Mouse (Mus musculus) ES-Bruce4 (cell line): ENCODE measurements at regions not wholly inside any gene's neighbourhood (a gene's known extent, or its start where the extent isn't known, plus 50 kb on each side); places are given as distances from the start of the nearest gene placed in this dataset.

Experiments used
- H3K27ac ChIP-seq: 2 replicates; pipeline ENCODE4 v1.5.1; 2012; ENCODE audit warnings: low read length, inconsistent platforms; ENCODE audit not compliant: insufficient read depth
- H3K27me3 ChIP-seq: 2 replicates; pipeline ENCODE4 v1.6.1; 2012; ENCODE audit warnings: mild to moderate bottlenecking, low read length, inconsistent platforms; ENCODE audit not compliant: control insufficient read depth, poor library complexity, insufficient read depth, severe bottlenecking
- H3K36me3 ChIP-seq: 2 replicates; pipeline ENCODE4 v1.6.1; 2012; ENCODE audit warnings: inconsistent platforms, mild to moderate bottlenecking, low read length, moderate library complexity; ENCODE audit not compliant: control insufficient read depth, poor library complexity, insufficient read depth, severe bottlenecking
- H3K4me1 ChIP-seq: one replicate; pipeline ENCODE4 v1.8.1; 2011; ENCODE audit warnings: low read length; ENCODE audit not compliant: control insufficient read depth, insufficient read depth
- H3K4me3 ChIP-seq: 2 replicates; pipeline ENCODE4 v1.5.1; 2011; ENCODE audit warnings: low read depth, mild to moderate bottlenecking, low read length
- H3K9ac ChIP-seq: 2 replicates; pipeline ENCODE4 v1.6.1; 2012; ENCODE audit warnings: low read depth, mild to moderate bottlenecking, inconsistent platforms; ENCODE audit not compliant: poor library complexity, severe bottlenecking
- H3K9me3 ChIP-seq: replicated peaks from 2 replicates; pipeline ENCODE4 v1.6.1; 2012; ENCODE audit warnings: mild to moderate bottlenecking, low read length, inconsistent platforms; ENCODE audit not compliant: control insufficient read depth, poor library complexity, insufficient read depth, severe bottlenecking
- CTCF ChIP-seq: IDR thresholded peaks from one replicate; pipeline ENCODE4 v1.8.1; 2011; ENCODE audit warnings: low read depth, low read length
- EP300 ChIP-seq: IDR thresholded peaks from 2 replicates; pipeline ENCODE4 v1.6.1; 2011; ENCODE audit warnings: low read depth, low read length; ENCODE audit not compliant: insufficient read depth
- POLR2A ChIP-seq: IDR thresholded peaks from one replicate; pipeline ENCODE4 v1.8.1; 2011; ENCODE audit warnings: low read length; ENCODE audit not compliant: insufficient read depth

DNA sequence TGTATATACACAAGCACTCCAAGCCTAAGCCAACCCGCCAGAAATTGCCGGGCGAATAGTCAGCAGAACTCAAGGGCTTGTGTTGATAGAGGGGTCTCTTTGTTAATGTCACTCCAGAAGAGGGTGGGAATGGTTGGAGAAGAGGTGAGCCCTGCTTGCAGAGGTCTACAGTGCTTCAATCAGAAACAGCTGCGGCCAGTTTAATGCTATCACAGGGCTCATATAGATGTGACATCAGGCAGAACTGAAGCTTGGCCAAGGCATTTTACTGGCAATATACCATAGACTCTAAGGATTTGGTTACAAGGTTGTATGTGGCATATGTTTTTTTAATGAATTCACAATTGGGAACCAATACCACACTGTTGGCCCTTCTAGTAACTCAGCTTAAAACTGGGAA lies 787.4 kb downstream of the 5730522E02Rik start:
- Histone ChIP-seq H3K4me1 (no peaks in the 10 kb centered on the region), H3K9ac (no peak overlapping the region), H3K27ac (no peak overlapping the region), H3K27me3 (no peaks in the 10 kb centered on the region), H3K4me3 (no peak overlapping the region), H3K36me3 (no peaks in the 10 kb centered on the region), H3K9me3 (no peaks in the 10 kb centered on the region)
- TF ChIP-seq POLR2A, result no peak
- no peak for TF ChIP-seq CTCF

DNA sequence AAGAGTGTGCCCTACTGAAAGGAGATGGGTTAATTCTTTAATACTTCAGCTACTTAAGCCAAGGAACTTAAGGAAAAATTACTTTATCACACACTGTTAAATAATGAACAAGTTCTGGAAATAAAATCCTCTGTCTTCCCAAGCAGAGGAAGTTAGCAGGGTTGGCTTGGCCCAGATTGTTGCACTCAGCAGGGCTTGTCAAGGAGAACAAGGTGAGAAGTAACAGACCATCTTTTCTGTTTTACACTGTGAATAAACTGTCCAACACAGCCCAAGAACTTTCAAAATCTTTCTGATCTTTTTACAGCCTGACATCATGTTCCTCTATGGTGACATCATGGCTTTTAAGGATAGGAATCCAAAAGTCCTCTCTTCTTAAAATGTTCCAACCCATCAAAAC lies 789.1 kb downstream of the 5730522E02Rik start:
- Histone ChIP-seq H3K27ac (no peak overlapping the region), H3K9ac (no peak overlapping the region), H3K4me3 (no peak overlapping the region), H3K4me1 (no peaks in the 10 kb centered on the region), H3K9me3 (no peaks in the 10 kb centered on the region), H3K27me3 (no peaks in the 10 kb centered on the region), H3K36me3 (no peaks in the 10 kb centered on the region)
- TF ChIP-seq CTCF (no peak), POLR2A (no peak), EP300 (no peak)

DNA sequence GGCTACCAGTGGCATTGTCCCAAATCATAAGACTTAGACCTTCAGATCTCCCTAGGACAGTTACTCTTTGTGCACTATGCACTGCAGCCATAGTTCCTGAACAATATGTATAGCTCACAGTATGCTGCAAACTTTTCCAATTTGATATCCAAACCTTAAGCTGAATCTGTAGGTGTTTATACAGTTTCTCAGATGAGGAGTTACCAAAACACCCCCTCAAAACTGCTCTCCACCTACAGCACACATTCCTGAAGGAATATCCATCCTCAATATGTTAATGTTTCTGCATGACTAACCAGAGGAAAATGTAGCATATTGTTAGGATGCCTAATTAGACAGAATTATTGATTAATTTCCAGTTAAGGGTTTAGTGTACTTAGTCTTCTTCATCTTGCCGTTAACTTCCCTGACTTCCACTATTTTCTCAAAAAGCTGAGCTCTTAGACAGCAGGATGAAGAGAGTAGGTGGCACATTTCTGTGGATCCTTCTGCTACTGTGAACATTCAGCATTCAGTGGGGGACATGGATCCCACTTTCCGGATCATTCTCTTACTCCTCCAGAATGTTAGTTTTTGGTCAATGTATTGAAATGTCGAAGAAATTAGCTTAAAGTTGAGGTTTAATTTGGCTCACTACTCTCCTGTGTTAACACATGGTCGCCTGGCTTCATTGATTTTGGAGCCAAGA lies 800.0 kb downstream of the 5730522E02Rik start:
- H3K4me1 ChIP-seq, result no peaks in the 10 kb centered on the region
- no peak overlapping the region for H3K4me3 ChIP-seq
- no peak overlapping the region for H3K27ac ChIP-seq
- no peaks in the 10 kb centered on the region for H3K9me3 ChIP-seq
- H3K27me3 ChIP-seq, result no peaks in the 10 kb centered on the region
- TF ChIP-seq POLR2A (no peak), EP300 (no peak), CTCF (no peak)
- H3K9ac ChIP-seq, result no peak overlapping the region
- H3K36me3 ChIP-seq, result no peaks in the 10 kb centered on the region

DNA sequence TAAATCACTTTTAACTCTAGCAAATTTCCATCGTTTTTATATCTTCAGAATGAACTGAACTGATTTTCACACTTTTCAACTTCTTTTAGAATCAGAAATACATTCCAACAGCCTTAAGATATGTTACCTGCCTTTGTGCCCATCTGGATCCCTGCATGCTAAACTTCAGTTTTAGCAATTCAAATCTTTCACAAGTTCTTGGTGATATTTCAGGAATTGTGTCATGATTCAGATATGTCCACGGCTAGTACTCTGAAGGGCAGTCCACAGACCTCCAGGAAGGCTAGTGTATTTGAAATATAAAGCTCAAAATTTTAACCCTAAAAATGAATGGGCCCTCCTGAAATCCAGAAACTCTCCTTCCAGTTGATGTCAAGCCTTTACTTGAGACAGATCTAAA lies 818.9 kb downstream of the 5730522E02Rik start:
- no peaks in the 10 kb centered on the region for H3K27me3 ChIP-seq
- no peak overlapping the region for H3K4me3 ChIP-seq
- H3K9ac ChIP-seq, result no peak overlapping the region
- no peak overlapping the region for H3K27ac ChIP-seq
- no peaks in the 10 kb centered on the region for H3K36me3 ChIP-seq
- TF ChIP-seq POLR2A, result no peak
- TF ChIP-seq EP300, result no peak
- no peak for TF ChIP-seq CTCF
- no peaks in the 10 kb centered on the region for H3K9me3 ChIP-seq
- no peaks in the 10 kb centered on the region for H3K4me1 ChIP-seq

DNA sequence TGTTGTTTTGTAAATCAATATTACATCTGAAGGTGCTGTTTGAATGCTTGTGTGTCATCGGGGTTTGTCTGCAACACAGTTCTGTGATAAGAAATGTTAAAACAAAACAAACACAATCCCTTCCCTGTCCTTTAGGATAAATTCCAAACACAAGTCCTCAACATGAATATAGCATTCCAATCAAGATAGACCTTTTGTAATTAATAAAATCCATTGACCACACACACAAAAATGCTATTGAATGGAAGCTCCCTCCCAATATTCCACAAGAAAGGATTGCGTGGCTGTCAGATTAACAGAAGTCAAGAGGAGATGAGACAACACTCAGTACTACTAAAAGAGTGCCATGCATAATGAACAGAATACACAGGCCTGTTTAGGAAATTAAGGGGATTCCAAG lies 843.5 kb downstream of the 5730522E02Rik start:
- H3K36me3 ChIP-seq, result no peaks in the 10 kb centered on the region
- no peak overlapping the region for H3K9ac ChIP-seq
- no peaks in the 10 kb centered on the region for H3K9me3 ChIP-seq
- TF ChIP-seq CTCF (no peak), POLR2A (no peak), EP300 (no peak)
- no peak overlapping the region for H3K4me3 ChIP-seq
- H3K27ac ChIP-seq, result no peak overlapping the region
- H3K4me1 ChIP-seq, result no peaks in the 10 kb centered on the region
- H3K27me3 ChIP-seq, result no peaks in the 10 kb centered on the region

DNA sequence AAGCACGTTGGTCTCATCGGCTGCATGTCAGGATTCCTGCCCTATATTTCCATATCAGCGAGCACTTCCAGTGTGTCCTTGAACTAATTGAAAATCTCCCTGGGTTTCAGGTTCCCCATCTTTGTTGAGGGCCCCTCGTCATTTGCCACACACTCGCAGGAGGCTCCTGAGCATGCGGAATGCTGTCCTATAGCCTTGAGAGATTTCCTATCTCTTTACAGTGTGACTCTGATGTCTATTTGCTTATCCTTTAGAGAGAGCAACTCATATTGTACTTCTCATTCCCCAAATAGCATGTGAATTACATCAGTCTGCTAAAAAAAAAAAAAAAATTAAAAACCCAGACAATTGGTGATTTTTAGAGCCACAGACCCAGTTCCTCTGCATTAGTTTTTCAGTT lies 845.1 kb downstream of the 5730522E02Rik start:
- Histone ChIP-seq H3K4me1 (no peaks in the 10 kb centered on the region), H3K4me3 (no peak overlapping the region), H3K27me3 (no peaks in the 10 kb centered on the region), H3K9ac (no peak overlapping the region), H3K9me3 (no peaks in the 10 kb centered on the region), H3K36me3 (no peaks in the 10 kb centered on the region), H3K27ac (no peak overlapping the region)
- TF ChIP-seq CTCF (no peak), POLR2A (no peak), EP300 (no peak)

DNA sequence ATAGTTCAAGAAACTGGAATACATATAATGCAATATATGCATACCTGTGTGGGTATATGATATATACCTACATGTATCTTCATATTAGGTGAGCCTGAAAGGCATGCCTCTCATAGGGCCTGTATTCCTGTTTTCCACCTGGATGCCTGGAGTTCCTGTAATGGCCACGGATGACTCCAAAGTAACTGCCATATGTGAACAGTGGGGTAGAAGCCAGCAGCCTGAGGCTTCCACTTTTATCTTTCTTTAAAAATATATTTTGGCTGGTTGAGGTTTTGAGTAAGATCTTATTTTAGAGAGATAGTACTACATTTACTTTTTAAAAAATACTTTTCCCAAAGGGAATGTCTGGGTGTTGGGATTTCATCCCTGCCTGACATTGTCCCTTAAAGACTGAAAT lies 850.8 kb downstream of the 5730522E02Rik start:
- Histone ChIP-seq H3K27me3 (no peaks in the 10 kb centered on the region), H3K36me3 (no peaks in the 10 kb centered on the region), H3K4me3 (no peak overlapping the region), H3K4me1 (no peaks in the 10 kb centered on the region), H3K27ac (no peak overlapping the region), H3K9ac (no peak overlapping the region), H3K9me3 (no peaks in the 10 kb centered on the region)
- no peak for TF ChIP-seq CTCF
- TF ChIP-seq EP300, result no peak
- no peak for TF ChIP-seq POLR2A
